In the genomic region with DNA sequence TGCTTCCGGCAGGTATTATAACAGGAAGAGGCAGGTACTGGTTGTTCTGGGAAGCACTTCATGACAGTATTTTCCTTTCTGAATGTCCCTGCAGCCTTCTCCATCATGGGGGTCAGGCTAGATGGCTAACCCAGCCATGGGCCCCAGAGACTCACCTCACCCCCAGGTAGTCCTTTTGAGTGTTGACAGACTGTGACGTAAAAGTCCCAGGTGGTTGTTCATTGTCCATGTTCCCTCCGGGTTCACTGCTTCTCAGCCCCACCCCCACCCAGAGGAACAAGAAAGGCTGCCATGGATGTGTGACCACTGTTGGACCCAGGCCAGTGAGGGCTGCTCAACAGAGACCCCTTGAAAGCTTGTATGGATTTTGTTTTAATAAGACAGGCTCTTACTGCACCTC, we compare ENCODE assay signal across 8 mouse cellular contexts. TPM values are rescaled to one million over a fixed set of nuclear protein-coding genes. Genes with fewer than 3 reads are reported as not detected.
A peak's percentile ranks its signal among the peaks of the same experiment; 100 is the strongest.
DNase-seq lines count a peak whose midpoint lies in the region; ATAC-seq and TF ChIP-seq lines count a peak whose summit lies in the region.

No protein-coding gene starts in this region.

- no peak for DNase-seq in liver, embryonic 14.5 days (ENCODE audit: low read depth in 3 of 3, low spot score in 3 of 3)
- DNase-seq in cerebellum, adult 9-11 months = no peak
- no peak for DNase-seq in cerebellum, adult 2 months
- no peak for DNase-seq in layer of hippocampus, postnatal 36 days
- DNase-seq in Muller cell, postnatal 12 days (ENCODE audit: inconsistent ontology term) = no peak

- H3K4me3 ChIP-seq in megakaryocyte, embryonic 14.5 days (replicated peaks) = peak overlapping the region; percentile 98
- peak overlapping the region; percentile 85 for H3K4me3 ChIP-seq in hindbrain, embryonic 16.5 days (ENCODE audit: low read length)
- peak overlapping the region; percentile 33 to 80; a peak in 2 of 4 replicates for H3K4me3 ChIP-seq in liver, embryonic 14.5 days (ENCODE audit: insufficient read depth in 1 of 2, low read depth in 2 of 2, low read length in 2 of 2)
- H3K4me3 ChIP-seq in cerebellum, adult 2 months (replicated peaks; ENCODE audit: insufficient read depth, low read depth, low read length) = no peak overlapping the region

- H3K27me3 ChIP-seq in megakaryocyte, embryonic 14.5 days (replicated peaks) = no peaks in the 10 kb centered on the region
- no peaks in the 10 kb centered on the region for H3K27me3 ChIP-seq in hindbrain, embryonic 16.5 days (replicated peaks; ENCODE audit: control insufficient read depth, insufficient read depth, low read length)
- no peaks in the 10 kb centered on the region for H3K27me3 ChIP-seq in liver, embryonic 14.5 days (ENCODE audit: control insufficient read depth, insufficient read depth, low read length)
- H3K27me3 ChIP-seq in cerebellum, adult 2 months (ENCODE audit: control insufficient read depth, insufficient read depth, low read length) = no peaks in the 10 kb centered on the region

- H3K9me3 ChIP-seq in megakaryocyte, embryonic 14.5 days = no peaks in the 10 kb centered on the region
- no peaks in the 10 kb centered on the region for H3K9me3 ChIP-seq in hindbrain, embryonic 16.5 days (ENCODE audit: control insufficient read depth, low read length)
- no peaks in the 10 kb centered on the region for H3K9me3 ChIP-seq in liver, embryonic 14.5 days (ENCODE audit: control insufficient read depth, low read length)

- peaks cover 67% of the 10 kb centered on the region for H3K36me3 ChIP-seq in megakaryocyte, embryonic 14.5 days (replicated peaks; ENCODE audit: low read length)
- peaks cover 28% of the 10 kb centered on the region; the same call in 1 of the 2 replicates for H3K36me3 ChIP-seq in hindbrain, embryonic 16.5 days (ENCODE audit: control insufficient read depth, insufficient read depth, low read length)
- H3K36me3 ChIP-seq in liver, embryonic 14.5 days (replicated peaks; ENCODE audit: control insufficient read depth, insufficient read depth, low read depth) = peaks cover 21% of the 10 kb centered on the region

- H3K4me2 ChIP-seq in hindbrain, embryonic 16.5 days (ENCODE audit: low read length) = peak overlapping the region; percentile 90
- peak overlapping the region; percentile 90 for H3K4me2 ChIP-seq in liver, embryonic 14.5 days (ENCODE audit: low read depth)

- no peak for ATAC-seq in megakaryocyte, adult 5-6 weeks (ENCODE audit: poor library complexity, severe bottlenecking)
- ATAC-seq in hindbrain, embryonic 16.5 days = no peak
- ATAC-seq in liver, embryonic 14.5 days (ENCODE audit: insufficient read depth) = no peak

- H3K4me1 ChIP-seq in megakaryocyte, embryonic 14.5 days = peaks cover 65% of the 10 kb centered on the region
- H3K4me1 ChIP-seq in hindbrain, embryonic 16.5 days (ENCODE audit: control insufficient read depth, insufficient read depth, low read depth, low read length) = peaks cover 25% of the 10 kb centered on the region
- peaks cover 17 to 26% of the 10 kb centered on the region in 2 experiments for H3K4me1 ChIP-seq in liver, embryonic 14.5 days (replicated peaks; ENCODE audit: control insufficient read depth in 2 of 2, insufficient read depth in 2 of 2, low read length in 1 of 2)
- peaks cover 13% of the 10 kb centered on the region for H3K4me1 ChIP-seq in cerebellum, adult 2 months (ENCODE audit: control insufficient read depth, insufficient read depth, low read length)

- peak overlapping the region; percentile 58; the same call in 1 of the 2 replicates for H3K27ac ChIP-seq in hindbrain, embryonic 16.5 days (ENCODE audit: low read depth, low read length)
- no peak overlapping the region for H3K27ac ChIP-seq in liver, embryonic 14.5 days
- no peak overlapping the region for H3K27ac ChIP-seq in cerebellum, adult 2 months (ENCODE audit: insufficient read depth, low read length)

- WGBS in hindbrain, embryonic 16.5 days = 47% methylated on average over 3 of the region's 3 CpGs
- 79% methylated on average over 3 of the region's 3 CpGs for WGBS in liver, embryonic 14.5 days (ENCODE audit: insufficient replicate concordance)
- 64% methylated on average over 3 of the region's 3 CpGs for WGBS in cerebellum, adult 2 months

- TF ChIP-seq POLR2A in cerebellum, adult 2 months (IDR thresholded peaks at IDR 0.05; ENCODE audit: borderline replicate concordance, insufficient read depth, low read length) = no peak

- no peak for TF ChIP-seq CTCF in liver, embryonic 14.5 days (IDR thresholded peaks at IDR 0.05; ENCODE audit: low read depth)
- TF ChIP-seq CTCF in cerebellum, adult 2 months (IDR thresholded peaks at IDR 0.05; ENCODE audit: borderline replicate concordance, insufficient read depth, low read depth, low read length) = no peak

- no peak for TF ChIP-seq EP300 in liver, embryonic 14.5 days (IDR thresholded peaks at IDR 0.05; ENCODE audit: low read depth)

- H3K9ac ChIP-seq in hindbrain, embryonic 16.5 days (ENCODE audit: low read depth, low read length) = peak overlapping the region; percentile 82; the same call in 1 of the 2 replicates
- peak overlapping the region; percentile 13; the same call in 1 of the 2 replicates for H3K9ac ChIP-seq in liver, embryonic 14.5 days (replicated peaks)

RNA-seq across cellular contexts. Expression of gene Slc25a10, which starts 1.7 kb away (rescaled TPM):
- polyA plus RNA-seq in megakaryocyte, embryonic 14.5 days (2012; ENCODE audit: insufficient read depth, low replicate concordance) = 47.3 and 132 TPM in 2 replicates
- 9.3 and 14.7 TPM in 2 replicates for total RNA-seq in megakaryocyte, adult 5-6 weeks (2015)
- 12.8 and 17.2 TPM in 2 replicates for total RNA-seq in megakaryocyte, adult 5-6 weeks (2017)
- 31.2 and 31.5 TPM in 2 replicates for polyA plus RNA-seq in hindbrain, embryonic 16.5 days (2015; fragmentation: Nextera tagmentation; extraction: Ambion mirVana)
- polyA plus RNA-seq in liver, embryonic 14.5 days (2012; rRNA removed) = 31.5 and 37.4 TPM in 2 replicates
- polyA plus RNA-seq in liver, embryonic 14.5 days (2014; fragmentation: Nextera tagmentation; extraction: Ambion mirVana) = 35.1 and 38.2 TPM in 2 replicates
- 38.9 and 39.3 TPM in 2 replicates for polyA plus RNA-seq in cerebellum, adult 2 months (2012; rRNA removed)
- 10 to 100 TPM; 18.7 to 20.4 TPM for total RNA-seq in layer of hippocampus, postnatal 36 days (2021)

RNA-seq across cellular contexts. Expression of gene Mrpl12, which starts 8.9 kb away (rescaled TPM):
- polyA plus RNA-seq in megakaryocyte, embryonic 14.5 days (2012; ENCODE audit: insufficient read depth, low replicate concordance) = 217 and 285 TPM in 2 replicates
- total RNA-seq in megakaryocyte, adult 5-6 weeks (2015) = 34.3 and 35.6 TPM in 2 replicates
- 25.4 and 41.7 TPM in 2 replicates for total RNA-seq in megakaryocyte, adult 5-6 weeks (2017)
- 135 and 137 TPM in 2 replicates for polyA plus RNA-seq in hindbrain, embryonic 16.5 days (2015; fragmentation: Nextera tagmentation; extraction: Ambion mirVana)
- polyA plus RNA-seq in liver, embryonic 14.5 days (2012; rRNA removed) = 64.2 and 78.4 TPM in 2 replicates
- polyA plus RNA-seq in liver, embryonic 14.5 days (2014; fragmentation: Nextera tagmentation; extraction: Ambion mirVana) = 127 and 130 TPM in 2 replicates
- 108 and 119 TPM in 2 replicates for polyA plus RNA-seq in cerebellum, adult 2 months (2012; rRNA removed)
- 10 to 100 TPM; 70.4 to 71.7 TPM for total RNA-seq in layer of hippocampus, postnatal 36 days (2021)

RNA-seq across cellular contexts. Expression of gene Arl16, which starts 25.9 kb away (rescaled TPM):
- 12.1 and 61.1 TPM in 2 replicates for polyA plus RNA-seq in megakaryocyte, embryonic 14.5 days (2012; ENCODE audit: insufficient read depth, low replicate concordance)
- total RNA-seq in megakaryocyte, adult 5-6 weeks (2015) = 14.1 and 15.1 TPM in 2 replicates
- total RNA-seq in megakaryocyte, adult 5-6 weeks (2017) = 9.1 and 10.8 TPM in 2 replicates
- polyA plus RNA-seq in hindbrain, embryonic 16.5 days (2015; fragmentation: Nextera tagmentation; extraction: Ambion mirVana) = 60.5 and 68.1 TPM in 2 replicates
- polyA plus RNA-seq in liver, embryonic 14.5 days (2012; rRNA removed) = 9.9 and 11.2 TPM in 2 replicates
- polyA plus RNA-seq in liver, embryonic 14.5 days (2014; fragmentation: Nextera tagmentation; extraction: Ambion mirVana) = 11.3 and 13.0 TPM in 2 replicates
- polyA plus RNA-seq in cerebellum, adult 2 months (2012; rRNA removed) = 42.7 and 56.5 TPM in 2 replicates
- 10 to 100 TPM; 48.3 to 49.8 TPM for total RNA-seq in layer of hippocampus, postnatal 36 days (2021)

RNA-seq across cellular contexts. Expression of gene Ccdc137, which starts 35.4 kb away (rescaled TPM):
- 11.0 TPM in 1 of 2 replicates, not detected in the other for polyA plus RNA-seq in megakaryocyte, embryonic 14.5 days (2012; ENCODE audit: insufficient read depth, low replicate concordance)
- 5.8 and 6.2 TPM in 2 replicates for total RNA-seq in megakaryocyte, adult 5-6 weeks (2015)
- 5.9 and 36.8 TPM in 2 replicates for total RNA-seq in megakaryocyte, adult 5-6 weeks (2017)
- 23.5 and 25.9 TPM in 2 replicates for polyA plus RNA-seq in hindbrain, embryonic 16.5 days (2015; fragmentation: Nextera tagmentation; extraction: Ambion mirVana)
- polyA plus RNA-seq in liver, embryonic 14.5 days (2012; rRNA removed) = 13.7 and 15.9 TPM in 2 replicates
- polyA plus RNA-seq in liver, embryonic 14.5 days (2014; fragmentation: Nextera tagmentation; extraction: Ambion mirVana) = 11.0 and 11.1 TPM in 2 replicates
- 27.3 and 28.3 TPM in 2 replicates for polyA plus RNA-seq in cerebellum, adult 2 months (2012; rRNA removed)
- 10 to 100 TPM; 25.3 to 31.8 TPM for total RNA-seq in layer of hippocampus, postnatal 36 days (2021)

RNA-seq across cellular contexts. Expression of gene Oxld1, which starts 35.5 kb away (rescaled TPM):
- 7.9 and 17.7 TPM in 2 replicates for polyA plus RNA-seq in megakaryocyte, embryonic 14.5 days (2012; ENCODE audit: insufficient read depth, low replicate concordance)
- total RNA-seq in megakaryocyte, adult 5-6 weeks (2015) = 6.2 and 7.7 TPM in 2 replicates
- 4.2 and 6.8 TPM in 2 replicates for total RNA-seq in megakaryocyte, adult 5-6 weeks (2017)
- 10.8 and 15.8 TPM in 2 replicates for polyA plus RNA-seq in hindbrain, embryonic 16.5 days (2015; fragmentation: Nextera tagmentation; extraction: Ambion mirVana)
- 5.3 and 5.8 TPM in 2 replicates for polyA plus RNA-seq in liver, embryonic 14.5 days (2012; rRNA removed)
- 8.0 and 8.4 TPM in 2 replicates for polyA plus RNA-seq in liver, embryonic 14.5 days (2014; fragmentation: Nextera tagmentation; extraction: Ambion mirVana)
- polyA plus RNA-seq in cerebellum, adult 2 months (2012; rRNA removed) = 15.5 and 20.0 TPM in 2 replicates
- total RNA-seq in layer of hippocampus, postnatal 36 days (2021) = 10 to 100 TPM; 13.2 to 15.6 TPM
